Mouse (Mus musculus): ENCODE measurements at regions not wholly inside any gene's neighbourhood (a gene's known extent, or its start where the extent isn't known, plus 50 kb on each side); places are given as distances from the start of the nearest gene placed in this dataset.

- no peak for DNase-seq
Measured at GRCm38 (mm10) chr16:64068787-64069673, 205.1 kb upstream of the Epha3 start.

GRCm38 (mm10) chr16:64062584-64062983 is 198.6 kb upstream of the Epha3 start:
- no peak for DNase-seq

- DNase-seq, result no peak
Measured at GRCm38 (mm10) chr16:64058712-64059111, 194.7 kb upstream of the Epha3 start.

DNA sequence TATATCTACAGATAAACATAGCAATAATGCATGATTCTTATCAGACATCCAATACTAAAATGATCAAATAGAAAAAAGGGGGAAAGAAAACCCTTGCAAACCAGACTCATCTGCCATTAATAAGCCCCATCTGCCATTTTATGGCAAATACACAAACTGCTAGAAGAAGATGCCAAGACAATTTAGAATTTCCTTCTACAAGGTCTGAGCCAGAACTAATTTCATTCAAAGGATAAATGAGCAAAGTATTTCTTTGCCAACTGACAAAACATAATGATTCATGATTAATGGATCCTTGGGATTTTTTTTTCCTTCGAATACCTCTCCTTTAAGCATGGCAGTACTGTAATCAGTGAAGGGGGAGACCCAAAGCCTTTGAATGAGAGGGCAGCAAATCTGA is 190.4 kb upstream of the Epha3 start:
- DNase-seq, result no peak

DNA sequence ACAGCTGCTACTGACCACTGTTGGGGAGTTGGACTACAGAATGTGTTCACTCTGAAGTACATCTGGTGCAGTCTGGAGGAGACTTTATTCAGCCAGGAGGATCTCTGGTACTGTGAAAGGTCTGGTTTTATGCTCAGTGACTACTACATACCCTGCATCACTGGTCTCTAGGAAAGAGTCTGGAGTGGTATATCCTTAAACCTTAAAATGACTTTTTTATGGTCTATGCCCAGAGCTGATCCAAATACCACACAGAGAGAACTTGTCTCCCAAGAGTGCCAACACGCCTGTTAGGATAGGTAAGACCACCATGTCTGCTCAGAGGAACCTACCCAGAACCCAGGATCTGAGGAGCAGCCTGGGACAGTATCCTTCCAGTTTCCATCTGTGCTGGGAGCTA is 184.1 kb upstream of the Epha3 start:
- DNase-seq, result no peak

DNA sequence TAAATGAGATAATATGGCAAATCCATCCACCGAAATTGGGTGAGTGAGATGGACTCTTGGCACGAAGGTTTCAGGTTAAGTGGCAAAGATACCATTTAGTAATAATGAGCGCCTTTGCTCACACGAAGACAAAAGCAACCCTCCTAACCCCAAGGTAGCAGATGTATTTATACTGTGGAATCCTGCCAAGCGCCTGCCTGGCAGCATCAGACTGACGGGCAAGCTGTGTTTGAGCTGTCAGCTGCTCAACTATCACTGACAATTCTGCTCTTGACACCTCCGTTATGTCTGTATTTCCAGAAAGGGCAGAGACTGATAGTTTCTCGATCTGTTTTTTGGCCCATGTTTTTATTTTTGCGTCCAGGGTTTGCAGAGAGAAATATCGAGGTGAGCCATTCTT is 169.1 kb upstream of the Epha3 start:
- DNase-seq, result peak; percentile 3 to 9

DNA sequence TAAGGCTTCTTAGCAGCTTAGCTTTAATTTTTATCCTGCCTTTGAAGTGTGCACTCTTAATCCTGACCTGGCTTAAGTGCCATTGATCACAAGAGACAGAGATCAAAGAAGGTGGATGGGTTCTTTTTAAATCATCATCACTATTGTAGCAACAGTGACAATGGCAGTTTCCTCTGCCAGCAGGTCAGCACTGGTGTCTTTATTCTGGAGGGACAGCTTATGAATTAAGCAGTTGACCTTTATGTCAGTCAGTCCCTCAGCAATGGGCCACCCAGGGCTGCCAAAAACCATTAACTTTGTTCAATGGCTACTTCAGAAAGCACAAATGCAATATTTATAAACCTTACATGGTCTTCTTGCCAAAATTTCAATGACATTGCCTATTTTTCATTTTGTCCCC is 160.0 kb upstream of the Epha3 start:
- DNase-seq, result no peak

DNA sequence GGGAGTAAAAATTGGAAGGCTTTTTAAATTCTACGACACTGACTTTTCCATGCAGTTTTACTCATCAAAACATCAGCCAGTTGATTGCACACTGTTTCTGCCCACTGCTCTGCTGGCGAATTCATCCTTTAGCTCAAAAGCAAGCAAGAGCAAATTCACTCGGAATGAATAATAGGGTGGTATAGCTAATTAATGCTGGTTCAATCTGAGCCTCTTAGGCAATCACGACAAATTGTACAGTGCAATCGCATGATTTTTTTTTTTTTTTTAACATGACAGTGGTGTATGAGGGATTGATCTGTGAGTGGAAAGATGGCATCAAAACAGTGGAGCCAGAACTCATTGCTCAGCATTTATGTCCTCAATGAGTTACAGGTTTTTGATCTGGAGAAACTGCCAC is 136.9 kb upstream of the Epha3 start:
- DNase-seq, result no peak

- no peak for DNase-seq
Measured at GRCm38 (mm10) chr16:63967407-63967806, 103.4 kb upstream of the Epha3 start.

GRCm38 (mm10) chr16:63960786-63961185 is 96.8 kb upstream of the Epha3 start:
- no peak for DNase-seq

- no peak for DNase-seq
Measured at GRCm38 (mm10) chr16:63958154-63958553, 94.2 kb upstream of the Epha3 start.

DNA sequence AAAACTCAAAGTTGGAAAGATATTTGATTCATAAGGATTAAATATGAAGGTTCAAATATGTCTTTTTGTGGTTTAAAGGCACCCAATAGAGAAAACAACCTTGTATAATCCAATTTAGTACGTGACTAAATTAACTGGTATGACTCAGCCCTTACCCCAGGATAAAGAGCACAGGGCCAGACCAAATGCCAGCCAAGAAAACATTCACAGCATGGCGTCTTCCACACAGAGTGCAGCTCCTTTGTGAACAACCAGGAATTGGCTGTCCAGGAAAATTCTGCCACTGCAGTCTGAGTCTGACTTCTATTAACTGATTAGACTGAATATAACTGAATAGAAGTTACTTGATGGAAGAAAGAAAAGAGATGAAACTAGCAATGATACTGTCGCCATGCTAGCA is 61.2 kb upstream of the Epha3 start:
- DNase-seq, result peak; percentile 54

DNA sequence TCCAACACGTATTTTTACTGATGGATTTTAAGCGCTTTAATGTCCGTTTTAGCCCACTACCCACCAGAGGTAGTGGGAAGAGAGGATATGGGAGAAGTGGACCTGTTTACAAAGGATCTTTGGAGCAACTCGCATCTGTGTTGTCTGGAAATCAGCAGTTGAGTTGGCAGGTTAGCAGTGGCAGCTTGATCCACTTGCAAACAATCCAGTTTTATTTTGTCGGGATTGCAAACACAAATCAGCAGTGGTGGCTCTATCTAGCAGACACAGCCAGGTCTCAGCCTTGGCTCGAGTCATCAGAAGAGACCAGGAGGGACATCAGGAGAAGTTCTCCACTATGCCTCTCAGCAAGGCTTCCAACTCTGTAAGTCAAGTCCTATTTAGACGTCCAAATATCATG is 57.2 kb upstream of the Epha3 start:
- no peak for DNase-seq
